Mouse (Mus musculus): ENCODE measurements at regions not wholly inside any gene's neighbourhood (a gene's known extent, or its start where the extent isn't known, plus 50 kb on each side); places are given as distances from the start of the nearest gene placed in this dataset.

DNA sequence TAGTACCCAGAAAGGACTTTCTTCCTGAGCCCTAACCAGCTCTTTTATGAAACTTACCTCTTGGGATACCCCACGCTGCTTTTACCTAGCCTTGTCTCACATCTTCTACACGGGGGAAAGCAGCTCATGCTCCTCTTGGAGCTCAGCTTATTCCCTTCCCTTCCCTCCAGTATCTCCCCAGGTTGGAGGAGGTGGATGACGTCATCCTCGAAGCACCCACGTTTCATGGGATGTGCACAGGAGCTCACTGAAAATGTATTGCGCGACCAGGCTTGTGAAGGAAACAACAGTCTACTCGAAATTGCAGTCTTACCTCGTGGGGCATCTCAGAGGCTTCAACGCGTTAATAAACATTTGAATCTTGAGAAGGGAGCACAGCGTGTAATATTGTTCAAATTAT is 97.2 kb upstream of the Calcoco1 start:
- H3K9me3 ChIP-seq (ENCODE audit: control insufficient read depth, low read length) = no peaks in the 10 kb centered on the region

DNA sequence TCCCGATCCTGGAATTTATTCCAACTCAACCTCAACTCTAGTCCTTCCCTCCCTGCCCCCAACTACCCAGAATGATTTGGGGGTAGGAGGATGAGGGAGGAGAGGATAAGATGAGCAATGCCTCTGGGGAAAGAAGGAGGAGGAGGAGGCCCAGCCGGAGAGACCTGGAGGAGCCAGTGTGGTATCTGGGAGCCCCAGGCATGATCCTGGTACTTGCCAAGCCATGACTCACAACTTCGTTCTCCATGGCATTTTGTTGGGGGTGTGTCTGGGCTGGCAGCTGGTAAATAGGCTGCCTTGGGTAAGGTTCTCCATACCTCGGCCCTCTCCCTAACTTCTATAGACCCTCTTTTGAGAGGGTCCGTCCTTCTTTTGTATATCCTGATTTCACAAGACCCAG is 81.2 kb upstream of the Hoxc13 start:
- no peak overlapping the region for H3K4me3 ChIP-seq (ENCODE audit: insufficient read depth in 1 of 2, low read depth in 2 of 2, low read length in 2 of 2)
- 57% methylated on average over 5 of the region's 5 CpGs for WGBS (ENCODE audit: insufficient replicate concordance)
- no peak for DNase-seq (ENCODE audit: low read depth in 3 of 3, low spot score in 3 of 3)
- no peak overlapping the region for H3K9ac ChIP-seq (replicated peaks)
- no peak for ATAC-seq (ENCODE audit: insufficient read depth)
- no peaks in the 10 kb centered on the region; the same call in 1 of the 2 replicates for H3K27me3 ChIP-seq (ENCODE audit: control insufficient read depth, insufficient read depth, low read length)
- no peak overlapping the region for H3K4me2 ChIP-seq (ENCODE audit: low read depth)
- no peaks in the 10 kb centered on the region for H3K36me3 ChIP-seq (replicated peaks; ENCODE audit: control insufficient read depth, insufficient read depth, low read depth)
- no peak overlapping the region for H3K27ac ChIP-seq
- TF ChIP-seq CTCF (IDR thresholded peaks at IDR 0.05; ENCODE audit: low read depth) (no peak), EP300 (IDR thresholded peaks at IDR 0.05; ENCODE audit: low read depth) (no peak)
- no peaks in the 10 kb centered on the region for H3K4me1 ChIP-seq (replicated peaks; ENCODE audit: control insufficient read depth in 2 of 2, insufficient read depth in 2 of 2, low read length in 1 of 2)
- H3K9me3 ChIP-seq (ENCODE audit: control insufficient read depth, low read length) = no peaks in the 10 kb centered on the region

More for the DNA sequence above, 97.2 kb upstream of the Calcoco1 start:
- Histone ChIP-seq H3K9ac (replicated peaks) (no peak overlapping the region), H3K4me3 (ENCODE audit: insufficient read depth in 1 of 2, low read depth in 2 of 2, low read length in 2 of 2) (no peak overlapping the region), H3K4me2 (ENCODE audit: low read depth) (no peak overlapping the region), H3K4me1 (replicated peaks; ENCODE audit: control insufficient read depth in 2 of 2, insufficient read depth in 2 of 2, low read length in 1 of 2) (no peaks in the 10 kb centered on the region), H3K36me3 (replicated peaks; ENCODE audit: control insufficient read depth, insufficient read depth, low read depth) (no peaks in the 10 kb centered on the region), H3K27me3 (ENCODE audit: control insufficient read depth, insufficient read depth, low read length) (no peaks in the 10 kb centered on the region), H3K27ac (no peak overlapping the region)
- DNase-seq (ENCODE audit: low read depth in 3 of 3, low spot score in 3 of 3) (no peak), ATAC-seq (ENCODE audit: insufficient read depth) (no peak)
- TF ChIP-seq CTCF (IDR thresholded peaks at IDR 0.05; ENCODE audit: low read depth) = no peak
- no peak for TF ChIP-seq EP300 (IDR thresholded peaks at IDR 0.05; ENCODE audit: low read depth)
- WGBS (ENCODE audit: insufficient replicate concordance) = 55% methylated on average over 12 of the region's 12 CpGs

DNA sequence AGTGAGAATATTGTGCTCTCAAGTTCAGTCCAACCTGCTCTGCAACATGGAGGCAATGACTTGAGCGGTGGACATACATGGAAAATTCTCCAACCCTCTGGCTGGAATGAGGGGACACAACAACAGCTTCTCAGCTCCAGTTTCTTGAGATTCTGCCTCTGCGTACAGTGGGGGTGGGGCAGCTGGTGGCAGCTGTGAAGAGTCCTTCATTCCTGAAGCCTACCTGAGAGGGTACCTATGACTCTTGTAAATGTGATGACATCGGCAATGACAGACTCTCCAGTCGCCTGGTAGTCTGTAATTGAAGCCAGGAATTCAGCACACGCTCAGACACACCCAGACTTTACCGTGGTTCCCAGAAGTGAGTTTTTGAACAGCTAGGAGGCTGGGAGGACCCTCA is 58.5 kb upstream of the Hoxc13 start:
- no peak for TF ChIP-seq EP300 (IDR thresholded peaks at IDR 0.05; ENCODE audit: low read depth)
- TF ChIP-seq CTCF (IDR thresholded peaks at IDR 0.05; ENCODE audit: low read depth) = no peak
- no peaks in the 10 kb centered on the region; the same call in 1 of the 2 replicates for H3K27me3 ChIP-seq (ENCODE audit: control insufficient read depth, insufficient read depth, low read length)
- 55% methylated on average over 6 of the region's 6 CpGs for WGBS (ENCODE audit: insufficient replicate concordance)
- H3K9ac ChIP-seq (replicated peaks) = no peak overlapping the region
- no peak overlapping the region for H3K4me2 ChIP-seq (ENCODE audit: low read depth)
- no peak overlapping the region for H3K27ac ChIP-seq
- no peaks in the 10 kb centered on the region for H3K4me1 ChIP-seq (replicated peaks; ENCODE audit: control insufficient read depth in 2 of 2, insufficient read depth in 2 of 2, low read length in 1 of 2)
- no peak overlapping the region for H3K4me3 ChIP-seq (ENCODE audit: insufficient read depth in 1 of 2, low read depth in 2 of 2, low read length in 2 of 2)
- H3K36me3 ChIP-seq (replicated peaks; ENCODE audit: control insufficient read depth, insufficient read depth, low read depth) = no peaks in the 10 kb centered on the region
- H3K9me3 ChIP-seq (ENCODE audit: control insufficient read depth, low read length) = no peaks in the 10 kb centered on the region
- DNase-seq (ENCODE audit: low read depth in 3 of 3, low spot score in 3 of 3) (no peak), ATAC-seq (ENCODE audit: insufficient read depth) (no peak)

DNA sequence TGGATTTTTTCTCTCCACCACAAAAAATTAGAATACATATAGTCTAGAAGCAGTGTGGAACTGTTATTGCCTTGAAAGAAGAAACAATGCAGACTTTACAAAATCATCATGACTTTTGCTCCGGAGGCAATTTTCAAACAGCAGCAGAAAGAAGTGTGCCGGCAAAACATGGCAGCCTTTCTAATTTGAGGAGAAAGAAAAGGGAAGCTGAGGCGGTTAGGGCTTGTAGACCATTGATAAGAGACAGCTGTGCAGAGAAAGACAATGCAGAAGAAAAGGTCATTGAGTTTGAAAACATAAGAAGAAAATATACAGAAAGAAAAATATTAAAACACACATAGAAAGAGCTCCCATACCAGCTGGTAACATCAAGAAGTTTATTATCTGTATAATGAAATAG is 54.1 kb upstream of the Hoxc13 start:
- ATAC-seq (ENCODE audit: insufficient read depth) (no peak), DNase-seq (ENCODE audit: low read depth in 3 of 3, low spot score in 3 of 3) (no peak)
- H3K27me3 ChIP-seq (ENCODE audit: control insufficient read depth, insufficient read depth, low read length) = no peaks in the 10 kb centered on the region; the same call in 1 of the 2 replicates
- no peak overlapping the region for H3K4me2 ChIP-seq (ENCODE audit: low read depth)
- no peak overlapping the region for H3K9ac ChIP-seq (replicated peaks)
- H3K9me3 ChIP-seq (ENCODE audit: control insufficient read depth, low read length) = no peaks in the 10 kb centered on the region
- no peak overlapping the region for H3K27ac ChIP-seq
- WGBS (ENCODE audit: insufficient replicate concordance) = 48% methylated on average over 3 of the region's 3 CpGs
- H3K4me1 ChIP-seq (replicated peaks; ENCODE audit: control insufficient read depth in 2 of 2, insufficient read depth in 2 of 2, low read length in 1 of 2) = no peaks in the 10 kb centered on the region
- no peak overlapping the region for H3K4me3 ChIP-seq (ENCODE audit: insufficient read depth in 1 of 2, low read depth in 2 of 2, low read length in 2 of 2)
- no peaks in the 10 kb centered on the region for H3K36me3 ChIP-seq (replicated peaks; ENCODE audit: control insufficient read depth, insufficient read depth, low read depth)
- no peak for TF ChIP-seq EP300 (IDR thresholded peaks at IDR 0.05; ENCODE audit: low read depth)
- TF ChIP-seq CTCF (IDR thresholded peaks at IDR 0.05; ENCODE audit: low read depth) = no peak
